In the genomic region with DNA sequence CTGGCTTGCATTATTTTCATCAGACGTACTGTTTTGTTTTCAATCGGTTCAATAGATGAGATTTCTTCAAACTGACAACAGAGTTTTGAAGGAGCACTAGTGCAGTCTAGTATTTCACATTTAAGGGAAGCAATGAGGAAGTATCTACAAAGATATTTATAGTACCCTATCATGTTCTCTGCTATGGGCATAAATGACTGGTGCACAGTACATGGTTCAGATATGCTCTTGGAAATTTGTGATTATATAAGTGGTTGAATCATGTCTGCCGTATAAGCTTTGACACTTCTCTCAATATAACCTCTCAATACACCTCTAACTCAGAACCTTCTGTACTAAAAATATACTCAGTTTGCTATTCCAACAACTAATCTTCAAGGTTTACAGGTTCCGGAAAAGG, we compare ENCODE assay signal across 17 mouse cellular contexts.
"Had no signal": no experiment of that assay in that cellular context is flagged by ENCODE, and none has a peak within 500 bp of the region (broad histone marks: within the 10 kb centered on the region; RNA-seq: fewer than 3 reads in every experiment).

No protein-coding gene starts in this region.

- H3K27ac ChIP-seq: midbrain, embryonic 10.5 days; midbrain, embryonic 12.5 days; neural tube, embryonic 13.5 days; neural tube, embryonic 15.5 days; stomach, embryonic 15.5 days; stomach, postnatal 0 days had no signal

- H3K27me3 ChIP-seq: midbrain, embryonic 12.5 days; neural tube, embryonic 13.5 days; neural tube, embryonic 15.5 days; stomach, embryonic 15.5 days had no signal

- H3K9ac ChIP-seq: lung, embryonic 14.5 days; midbrain, embryonic 12.5 days; neural tube, embryonic 13.5 days; neural tube, embryonic 15.5 days; stomach, embryonic 15.5 days had no signal

- H3K9me3 ChIP-seq: midbrain, embryonic 10.5 days; midbrain, embryonic 12.5 days; neural tube, embryonic 13.5 days; neural tube, embryonic 15.5 days; stomach, embryonic 15.5 days had no signal

- DNase-seq: lung, adult 18-20 months; lung, embryonic 14.5 days; lung, postnatal 10 days; lung, postnatal 4 days; midbrain, embryonic 14.5 days; right cerebral cortex, postnatal 14 days; thymus, adult 2 months; thymus, postnatal 25 days; thymus, postnatal 4 days had no signal

- H3K4me1 ChIP-seq: midbrain, embryonic 10.5 days; midbrain, embryonic 12.5 days; neural tube, embryonic 13.5 days; neural tube, embryonic 15.5 days; stomach, embryonic 15.5 days had no signal

- H3K4me3 ChIP-seq: midbrain, embryonic 10.5 days; midbrain, embryonic 12.5 days; myocyte; neural tube, embryonic 13.5 days; neural tube, embryonic 15.5 days; stomach, embryonic 15.5 days had no signal

- ATAC-seq: midbrain, embryonic 16.5 days had no signal

- H3K36me3 ChIP-seq: midbrain, embryonic 10.5 days; midbrain, embryonic 12.5 days; neural tube, embryonic 13.5 days; neural tube, embryonic 15.5 days; stomach, embryonic 15.5 days had no signal

- H3K4me2 ChIP-seq: lung, embryonic 14.5 days; midbrain, embryonic 12.5 days; neural tube, embryonic 13.5 days; neural tube, embryonic 15.5 days; stomach, embryonic 15.5 days had no signal
